Mouse (Mus musculus): ENCODE data around the gene Smyd3. TPM values are rescaled to one million over a fixed set of nuclear protein-coding genes. Genes with fewer than 3 reads are reported as not detected.

The Smyd3 gene
- polyA plus RNA-seq, 1 experiment from 2014 or later, result 5.8 TPM

- H3K4me2 ChIP-seq (replicated peaks; ENCODE audit: low read depth, low read length), result no peak overlapping the region
- no peak overlapping the region for H3K9ac ChIP-seq (replicated peaks; ENCODE audit: low read depth)
- ATAC-seq (no peak), DNase-seq (ENCODE audit: low spot score) (no peak)
- no peaks in the 10 kb centered on the region for H3K27me3 ChIP-seq (replicated peaks; ENCODE audit: insufficient read depth, low read length)
- 76% methylated on average over 2 of the region's 2 CpGs for WGBS
- no peak overlapping the region for H3K4me3 ChIP-seq (ENCODE audit: low read depth, low read length)
- no peaks in the 10 kb centered on the region for H3K4me1 ChIP-seq (ENCODE audit: insufficient read depth, low read depth, low read length)
- H3K36me3 ChIP-seq (ENCODE audit: insufficient read depth, low read length), result no peaks in the 10 kb centered on the region
- TF ChIP-seq EP300 (IDR thresholded peaks at IDR 0.05) (no peak), CTCF (IDR thresholded peaks at IDR 0.05) (no peak)
- no peaks in the 10 kb centered on the region for H3K9me3 ChIP-seq (ENCODE audit: low read length)
- no peak overlapping the region for H3K27ac ChIP-seq (ENCODE audit: low read length)
These were observed 30.6 kb downstream of the Smyd3 start for GRCm38 (mm10) chr1:179487238-179487637.

GRCm38 (mm10) chr1:179485784-179486540 is 31.9 kb downstream of the Smyd3 start:
- Histone ChIP-seq H3K27me3 (replicated peaks; ENCODE audit: insufficient read depth, low read length) (no peaks in the 10 kb centered on the region), H3K36me3 (ENCODE audit: insufficient read depth, low read length) (no peaks in the 10 kb centered on the region), H3K4me1 (ENCODE audit: insufficient read depth, low read depth, low read length) (no peaks in the 10 kb centered on the region), H3K4me2 (replicated peaks; ENCODE audit: low read depth, low read length) (no peak overlapping the region), H3K4me3 (ENCODE audit: low read depth, low read length) (no peak overlapping the region), H3K27ac (ENCODE audit: low read length) (0 out of 2 replicates have a peak overlapping the region, but pooled peaks have one; percentile 9), H3K9me3 (ENCODE audit: low read length) (no peaks in the 10 kb centered on the region), H3K9ac (replicated peaks; ENCODE audit: low read depth) (no peak overlapping the region)
- ATAC-seq (peak; percentile 62), DNase-seq (ENCODE audit: low spot score) (peak; percentile 16)
- TF ChIP-seq CTCF (IDR thresholded peaks at IDR 0.05) (no peak), EP300 (IDR thresholded peaks at IDR 0.05) (no peak)
- WGBS, result 33% methylated on average over 3 of the region's 3 CpGs

- Histone ChIP-seq H3K4me1 (ENCODE audit: insufficient read depth, low read depth, low read length) (no peaks in the 10 kb centered on the region), H3K9me3 (ENCODE audit: low read length) (no peaks in the 10 kb centered on the region), H3K4me3 (ENCODE audit: low read depth, low read length) (no peak overlapping the region), H3K4me2 (replicated peaks; ENCODE audit: low read depth, low read length) (no peak overlapping the region), H3K36me3 (ENCODE audit: insufficient read depth, low read length) (no peaks in the 10 kb centered on the region), H3K27me3 (replicated peaks; ENCODE audit: insufficient read depth, low read length) (no peaks in the 10 kb centered on the region), H3K9ac (replicated peaks; ENCODE audit: low read depth) (no peak overlapping the region), H3K27ac (ENCODE audit: low read length) (no peak overlapping the region)
- TF ChIP-seq CTCF (IDR thresholded peaks at IDR 0.05) (no peak), EP300 (IDR thresholded peaks at IDR 0.05) (no peak)
- WGBS, result 72% methylated on average over 4 of the region's 4 CpGs
- DNase-seq (ENCODE audit: low spot score) (no peak), ATAC-seq (no peak)
These were observed 37.0 kb downstream of the Smyd3 start for GRCm38 (mm10) chr1:179480862-179481261.

GRCm38 (mm10) chr1:179477157-179477902 is 40.5 kb downstream of the Smyd3 start:
- no peak overlapping the region for H3K27ac ChIP-seq (ENCODE audit: low read length)
- TF ChIP-seq CTCF (IDR thresholded peaks at IDR 0.05) (peak; percentile 93), EP300 (IDR thresholded peaks at IDR 0.05) (peak; percentile 55; the same call in 1 of the 2 replicates)
- H3K9me3 ChIP-seq (ENCODE audit: low read length), result no peaks in the 10 kb centered on the region
- no peak overlapping the region for H3K9ac ChIP-seq (replicated peaks; ENCODE audit: low read depth)
- DNase-seq (ENCODE audit: low spot score) (peak; percentile 72), ATAC-seq (peak; percentile 72)
- 51% methylated on average over 5 of the region's 5 CpGs for whole genome bisulfite sequencing
- H3K4me3 ChIP-seq (ENCODE audit: low read depth, low read length), result no peak overlapping the region
- no peaks in the 10 kb centered on the region for H3K27me3 ChIP-seq (replicated peaks; ENCODE audit: insufficient read depth, low read length)
- no peaks in the 10 kb centered on the region for H3K4me1 ChIP-seq (ENCODE audit: insufficient read depth, low read depth, low read length)
- no peaks in the 10 kb centered on the region for H3K36me3 ChIP-seq (ENCODE audit: insufficient read depth, low read length)
- H3K4me2 ChIP-seq (replicated peaks; ENCODE audit: low read depth, low read length), result no peak overlapping the region

- Histone ChIP-seq H3K36me3 (ENCODE audit: insufficient read depth, low read length) (no peaks in the 10 kb centered on the region), H3K4me2 (replicated peaks; ENCODE audit: low read depth, low read length) (no peak overlapping the region), H3K9ac (replicated peaks; ENCODE audit: low read depth) (no peak overlapping the region), H3K4me1 (ENCODE audit: insufficient read depth, low read depth, low read length) (no peaks in the 10 kb centered on the region), H3K4me3 (ENCODE audit: low read depth, low read length) (no peak overlapping the region), H3K27ac (ENCODE audit: low read length) (no peak overlapping the region), H3K9me3 (ENCODE audit: low read length) (no peaks in the 10 kb centered on the region), H3K27me3 (replicated peaks; ENCODE audit: insufficient read depth, low read length) (no peaks in the 10 kb centered on the region)
- TF ChIP-seq EP300 (IDR thresholded peaks at IDR 0.05) (no peak), CTCF (IDR thresholded peaks at IDR 0.05) (peak; percentile 51)
- peak; percentile 32 for ATAC-seq
- 54% methylated on average over 6 of the region's 6 CpGs for WGBS
- DNase-seq (ENCODE audit: low spot score), result no peak
These were observed 41.2 kb downstream of the Smyd3 start for GRCm38 (mm10) chr1:179476461-179477156.

GRCm38 (mm10) chr1:179474776-179475175 is 43.1 kb downstream of the Smyd3 start:
- no peaks in the 10 kb centered on the region for H3K4me1 ChIP-seq (ENCODE audit: insufficient read depth, low read depth, low read length)
- no peaks in the 10 kb centered on the region for H3K9me3 ChIP-seq (ENCODE audit: low read length)
- H3K4me2 ChIP-seq (replicated peaks; ENCODE audit: low read depth, low read length), result no peak overlapping the region
- no peak for DNase-seq (ENCODE audit: low spot score)
- TF ChIP-seq EP300 (IDR thresholded peaks at IDR 0.05), result no peak
- TF ChIP-seq CTCF (IDR thresholded peaks at IDR 0.05), result no peak
- H3K36me3 ChIP-seq (ENCODE audit: insufficient read depth, low read length), result no peaks in the 10 kb centered on the region
- H3K4me3 ChIP-seq (ENCODE audit: low read depth, low read length), result no peak overlapping the region
- no peak overlapping the region for H3K27ac ChIP-seq (ENCODE audit: low read length)
- 65% methylated on average over 8 of the region's 8 CpGs for WGBS
- no peaks in the 10 kb centered on the region for H3K27me3 ChIP-seq (replicated peaks; ENCODE audit: insufficient read depth, low read length)
- no peak overlapping the region for H3K9ac ChIP-seq (replicated peaks; ENCODE audit: low read depth)
- ATAC-seq, result no peak
